Mouse (Mus musculus): ENCODE measurements around the gene Fbxw4.
A peak's percentile ranks its signal among the peaks of the same experiment; 100 is the strongest.
"Not testable (repeated sequence)": the region's sequence is repeated elsewhere in the genome, so short reads cannot be mapped to it uniquely, and the experiment has no call there.

The Fbxw4 gene

GRCm38 (mm10) chr19:45580235-45580634 is 79.9 kb downstream of the Fbxw4 start:
- DNase-seq (ENCODE audit: low spot score in 2 of 2): no peak

- DNase-seq (ENCODE audit: low spot score in 2 of 2): no peak
Measured at GRCm38 (mm10) chr19:45579416-45579815, 80.7 kb downstream of the Fbxw4 start.

GRCm38 (mm10) chr19:45578976-45579375 is 81.1 kb downstream of the Fbxw4 start:
- DNase-seq (ENCODE audit: low spot score in 2 of 2): no peak

- DNase-seq (ENCODE audit: low spot score in 2 of 2): no peak
Measured at GRCm38 (mm10) chr19:45577141-45577750, 82.9 kb downstream of the Fbxw4 start.

- DNase-seq (ENCODE audit: low spot score in 2 of 2): no peak
Measured at GRCm38 (mm10) chr19:45575632-45576001, 84.5 kb downstream of the Fbxw4 start.

- DNase-seq (ENCODE audit: low spot score in 2 of 2): no peak
Measured at GRCm38 (mm10) chr19:45574941-45575631, 85.0 kb downstream of the Fbxw4 start.

GRCm38 (mm10) chr19:45574339-45574898 is 85.7 kb downstream of the Fbxw4 start:
- DNase-seq (ENCODE audit: low spot score in 2 of 2): no peak

- DNase-seq (ENCODE audit: low spot score in 2 of 2): peak; percentile 33 to 50
Measured at GRCm38 (mm10) chr19:45573861-45574267, 86.2 kb downstream of the Fbxw4 start.

GRCm38 (mm10) chr19:45573033-45573432 is 87.1 kb downstream of the Fbxw4 start:
- DNase-seq (ENCODE audit: low spot score in 2 of 2): no peak

- DNase-seq (ENCODE audit: low spot score in 2 of 2): no peak
Measured at GRCm38 (mm10) chr19:45567367-45567766, 92.7 kb downstream of the Fbxw4 start.

- no peak for DNase-seq (ENCODE audit: low spot score in 2 of 2)
Measured at GRCm38 (mm10) chr19:45565925-45566715, 94.0 kb downstream of the Fbxw4 start.

GRCm38 (mm10) chr19:45560153-45560890 is 99.8 kb downstream of the Fbxw4 start, which contains the start of the genes Poll and Gm17018:
Gene Poll, minus strand, starts transcription at chr19:45560531.
Gene Gm17018, plus strand, starts transcription at chr19:45560615.
- DNase-seq (ENCODE audit: low spot score in 2 of 2): peak; percentile 73 to 82

GRCm38 (mm10) chr19:45554136-45554535 is 106.0 kb downstream of the Fbxw4 start:
- no peak for DNase-seq (ENCODE audit: low spot score in 2 of 2)

- no peak for DNase-seq (ENCODE audit: low spot score in 2 of 2)
Measured at GRCm38 (mm10) chr19:45552187-45552586, 107.9 kb downstream of the Fbxw4 start.

GRCm38 (mm10) chr19:45549948-45550347 is 110.2 kb downstream of the Fbxw4 start:
- no peak for DNase-seq (ENCODE audit: low spot score in 2 of 2)

GRCm38 (mm10) chr19:45549128-45549915 is 110.8 kb downstream of the Fbxw4 start:
- no peak for DNase-seq (ENCODE audit: low spot score in 2 of 2)

- DNase-seq (ENCODE audit: low spot score in 2 of 2): not testable (repeated sequence)
Measured at GRCm38 (mm10) chr19:45548196-45548595, 111.9 kb downstream of the Fbxw4 start.

- DNase-seq (ENCODE audit: low spot score in 2 of 2): peak; percentile 43 to 62
Measured at GRCm38 (mm10) chr19:45544925-45545321, 115.2 kb downstream of the Fbxw4 start.

- DNase-seq (ENCODE audit: low spot score in 2 of 2): no peak
Measured at GRCm38 (mm10) chr19:45544152-45544924, 115.8 kb downstream of the Fbxw4 start.

- DNase-seq (ENCODE audit: low spot score in 2 of 2): no peak
Measured at GRCm38 (mm10) chr19:45542061-45542460, 118.1 kb downstream of the Fbxw4 start.
